Mouse (Mus musculus) stomach, embryonic 15.5 days (tissue): Measurements from ENCODE around the gene Pard3. TPM values are rescaled to one million over a fixed set of nuclear protein-coding genes. Genes with fewer than 3 reads are reported as not detected.
A peak's percentile ranks its signal among the peaks of the same experiment; 100 is the strongest.

Experiments used
- ATAC-seq: fragments of 200-750 bp; cut with Nextera tagmentation; 2 replicates; pipeline ENCODE4 v1.8.0; 2017; ENCODE audit warnings: low read depth, moderate number of reproducible peaks, moderate TSS enrichment; ENCODE audit not compliant: insufficient read depth, low FRiP score
- H3K27ac ChIP-seq: fragments of 300-500 bp; sonication (generic); 2 replicates; pipeline ENCODE4 v1.5.1; 2015; ENCODE audit warnings: mild to moderate bottlenecking, inconsistent platforms
- H3K27me3 ChIP-seq: fragments of 300-500 bp; sonication (generic); replicated peaks from 2 replicates; pipeline ENCODE4 v1.6.1; 2015; ENCODE audit warnings: inconsistent platforms
- H3K36me3 ChIP-seq: fragments of 300-500 bp; sonication (generic); 2 replicates; pipeline ENCODE4 v1.6.1; 2015; ENCODE audit warnings: inconsistent platforms
- H3K4me1 ChIP-seq: fragments of 300-500 bp; sonication (generic); 2 replicates; pipeline ENCODE4 v1.6.1; 2015; ENCODE audit warnings: inconsistent platforms
- H3K4me2 ChIP-seq: fragments of 300-500 bp; sonication (generic); 2 replicates; pipeline ENCODE4 v1.6.1; 2015; ENCODE audit warnings: mild to moderate bottlenecking, inconsistent platforms
- H3K4me3 ChIP-seq: fragments of 300-500 bp; sonication (generic); replicated peaks from 2 replicates; pipeline ENCODE4 v1.5.1; 2015; ENCODE audit warnings: inconsistent platforms
- H3K9ac ChIP-seq: fragments of 300-500 bp; sonication (generic); 2 replicates; pipeline ENCODE4 v1.6.1; 2015; ENCODE audit warnings: inconsistent platforms
- H3K9me3 ChIP-seq: fragments of 300-500 bp; sonication (generic); 2 replicates; pipeline ENCODE4 v1.6.1; 2016; ENCODE audit warnings: inconsistent platforms
- WGBS: fragments of 180-500 bp; shearing (Covaris S2); methylation state at CpG from one replicate; pipeline ENCODE4 v1.1.7; 2015; 5-methylcytosine and 5-hydroxymethylcytosine counted together
- polyA plus RNA-seq: library from polyadenylated mRNA; unstranded; fragments of >200 nt; fragmentation: Nextera tagmentation; extraction: Ambion mirVana; gene quantifications from 2 replicates; pipeline ENCODE4 v1.2.1, GENCODE M21; 2015

Pard3 gene
- polyA plus RNA-seq, 1 experiment from 2014 or later = 28.3 TPM

GRCm38 (mm10) chr8:127191387-127191786, 127.7 kb downstream of the Pard3 start:
- Histone ChIP-seq H3K9ac (no peak overlapping the region), H3K27me3 (no peaks in the 10 kb centered on the region), H3K27ac (no peak overlapping the region), H3K9me3 (no peaks in the 10 kb centered on the region), H3K36me3 (no peaks in the 10 kb centered on the region), H3K4me1 (no peaks in the 10 kb centered on the region), H3K4me3 (no peak overlapping the region), H3K4me2 (no peak overlapping the region)
- no peak for ATAC-seq
- WGBS = 40% methylated on average over 5 of the region's 5 CpGs

GRCm38 (mm10) chr8:127191824-127192223, 128.1 kb downstream of the Pard3 start:
- no peaks in the 10 kb centered on the region for H3K36me3 ChIP-seq
- 48% methylated on average over 6 of the region's 6 CpGs for WGBS
- H3K4me3 ChIP-seq = no peak overlapping the region
- H3K9ac ChIP-seq = no peak overlapping the region
- no peak overlapping the region for H3K4me2 ChIP-seq
- H3K27me3 ChIP-seq = no peaks in the 10 kb centered on the region
- H3K27ac ChIP-seq = no peak overlapping the region
- H3K4me1 ChIP-seq = no peaks in the 10 kb centered on the region
- no peak for ATAC-seq
- no peaks in the 10 kb centered on the region for H3K9me3 ChIP-seq

GRCm38 (mm10) chr8:127192331-127192730, 128.6 kb downstream of the Pard3 start:
- Histone ChIP-seq H3K4me1 (no peaks in the 10 kb centered on the region), H3K36me3 (no peaks in the 10 kb centered on the region), H3K27me3 (no peaks in the 10 kb centered on the region), H3K4me2 (no peak overlapping the region), H3K9ac (no peak overlapping the region), H3K27ac (no peak overlapping the region), H3K9me3 (no peaks in the 10 kb centered on the region), H3K4me3 (no peak overlapping the region)
- 84% methylated on average over 10 of the region's 10 CpGs for WGBS
- no peak for ATAC-seq

GRCm38 (mm10) chr8:127193375-127193774, 129.7 kb downstream of the Pard3 start:
- Histone ChIP-seq H3K9ac (no peak overlapping the region), H3K4me3 (no peak overlapping the region), H3K4me1 (peaks cover 3% of the 10 kb centered on the region; the same call in 1 of the 2 replicates), H3K9me3 (no peaks in the 10 kb centered on the region), H3K27me3 (no peaks in the 10 kb centered on the region), H3K27ac (no peak overlapping the region), H3K4me2 (no peak overlapping the region), H3K36me3 (no peaks in the 10 kb centered on the region)
- WGBS = 69% methylated on average over 6 of the region's 6 CpGs
- no peak for ATAC-seq

GRCm38 (mm10) chr8:127194786-127195407, 131.2 kb downstream of the Pard3 start:
- no peak overlapping the region for H3K27ac ChIP-seq
- no peak for ATAC-seq
- no peaks in the 10 kb centered on the region for H3K9me3 ChIP-seq
- 80% methylated on average over 15 of the region's 15 CpGs for WGBS
- H3K4me3 ChIP-seq = no peak overlapping the region
- no peaks in the 10 kb centered on the region for H3K27me3 ChIP-seq
- no peaks in the 10 kb centered on the region for H3K36me3 ChIP-seq
- H3K4me1 ChIP-seq = peaks cover 3% of the 10 kb centered on the region; the same call in 1 of the 2 replicates
- no peak overlapping the region for H3K9ac ChIP-seq
- H3K4me2 ChIP-seq = no peak overlapping the region

- Histone ChIP-seq H3K27ac (no peak overlapping the region), H3K4me3 (no peak overlapping the region), H3K9me3 (no peaks in the 10 kb centered on the region), H3K4me2 (no peak overlapping the region), H3K4me1 (peaks cover 5% of the 10 kb centered on the region; the same call in 1 of the 2 replicates), H3K9ac (no peak overlapping the region), H3K27me3 (no peaks in the 10 kb centered on the region), H3K36me3 (no peaks in the 10 kb centered on the region)
- 67% methylated on average over 13 of the region's 13 CpGs for WGBS
- no peak for ATAC-seq
These were observed 133.0 kb downstream of the Pard3 start for GRCm38 (mm10) chr8:127196505-127197265.

- peaks cover 16% of the 10 kb centered on the region for H3K4me1 ChIP-seq
- H3K4me2 ChIP-seq = no peak overlapping the region
- no peak overlapping the region for H3K9ac ChIP-seq
- no peaks in the 10 kb centered on the region for H3K27me3 ChIP-seq
- H3K4me3 ChIP-seq = no peak overlapping the region
- H3K36me3 ChIP-seq = no peaks in the 10 kb centered on the region
- H3K9me3 ChIP-seq = no peaks in the 10 kb centered on the region
- no peak overlapping the region for H3K27ac ChIP-seq
- 39% methylated on average over 4 of the region's 4 CpGs for WGBS
- no peak for ATAC-seq
These were observed 143.8 kb downstream of the Pard3 start for GRCm38 (mm10) chr8:127207455-127207854.

GRCm38 (mm10) chr8:127210621-127211020, 146.9 kb downstream of the Pard3 start:
- no peak for ATAC-seq

GRCm38 (mm10) chr8:127214338-127214737, 150.6 kb downstream of the Pard3 start:
- Histone ChIP-seq H3K27ac (no peak overlapping the region), H3K36me3 (no peaks in the 10 kb centered on the region), H3K27me3 (no peaks in the 10 kb centered on the region), H3K9ac (no peak overlapping the region), H3K9me3 (no peaks in the 10 kb centered on the region), H3K4me3 (no peak overlapping the region), H3K4me2 (no peak overlapping the region), H3K4me1 (peaks cover 22% of the 10 kb centered on the region)
- WGBS = 73% methylated on average over 8 of the region's 8 CpGs
- ATAC-seq = no peak

More at GRCm38 (mm10) chr8:127210621-127211020, 146.9 kb downstream of the Pard3 start:
- Histone ChIP-seq H3K27me3 (no peaks in the 10 kb centered on the region), H3K9me3 (no peaks in the 10 kb centered on the region), H3K9ac (no peak overlapping the region), H3K36me3 (no peaks in the 10 kb centered on the region), H3K4me2 (no peak overlapping the region), H3K27ac (no peak overlapping the region), H3K4me3 (no peak overlapping the region), H3K4me1 (peaks cover 26% of the 10 kb centered on the region)
- 56% methylated on average over 4 of the region's 4 CpGs for WGBS

GRCm38 (mm10) chr8:127214748-127215433, 151.2 kb downstream of the Pard3 start:
- Histone ChIP-seq H3K27me3 (no peaks in the 10 kb centered on the region), H3K4me3 (no peak overlapping the region), H3K36me3 (no peaks in the 10 kb centered on the region), H3K27ac (no peak overlapping the region), H3K4me1 (peaks cover 25% of the 10 kb centered on the region), H3K4me2 (no peak overlapping the region), H3K9me3 (no peaks in the 10 kb centered on the region), H3K9ac (no peak overlapping the region)
- no peak for ATAC-seq
- WGBS = 85% methylated on average over 4 of the region's 4 CpGs

GRCm38 (mm10) chr8:127220206-127220605, 156.5 kb downstream of the Pard3 start:
- Histone ChIP-seq H3K27ac (peak overlapping the region; percentile 31; the same call in 1 of the 2 replicates), H3K4me2 (no peak overlapping the region), H3K4me3 (no peak overlapping the region), H3K4me1 (peaks cover 7% of the 10 kb centered on the region), H3K9ac (no peak overlapping the region), H3K36me3 (no peaks in the 10 kb centered on the region), H3K9me3 (no peaks in the 10 kb centered on the region), H3K27me3 (no peaks in the 10 kb centered on the region)
- 36% methylated on average over 5 of the region's 5 CpGs for WGBS
- ATAC-seq = no peak

GRCm38 (mm10) chr8:127220615-127221014, 156.9 kb downstream of the Pard3 start:
- Histone ChIP-seq H3K4me3 (no peak overlapping the region), H3K9me3 (no peaks in the 10 kb centered on the region), H3K36me3 (no peaks in the 10 kb centered on the region), H3K4me2 (no peak overlapping the region), H3K9ac (no peak overlapping the region), H3K4me1 (peaks cover 7% of the 10 kb centered on the region), H3K27ac (0 out of 2 replicates have a peak overlapping the region, but pooled peaks have one; percentile 31), H3K27me3 (no peaks in the 10 kb centered on the region)
- ATAC-seq = no peak
- WGBS = 48% methylated on average over 7 of the region's 7 CpGs
